Mouse (Mus musculus): ENCODE measurements around the gene Ifi27l2a.

Gene Ifi27l2a

DNA sequence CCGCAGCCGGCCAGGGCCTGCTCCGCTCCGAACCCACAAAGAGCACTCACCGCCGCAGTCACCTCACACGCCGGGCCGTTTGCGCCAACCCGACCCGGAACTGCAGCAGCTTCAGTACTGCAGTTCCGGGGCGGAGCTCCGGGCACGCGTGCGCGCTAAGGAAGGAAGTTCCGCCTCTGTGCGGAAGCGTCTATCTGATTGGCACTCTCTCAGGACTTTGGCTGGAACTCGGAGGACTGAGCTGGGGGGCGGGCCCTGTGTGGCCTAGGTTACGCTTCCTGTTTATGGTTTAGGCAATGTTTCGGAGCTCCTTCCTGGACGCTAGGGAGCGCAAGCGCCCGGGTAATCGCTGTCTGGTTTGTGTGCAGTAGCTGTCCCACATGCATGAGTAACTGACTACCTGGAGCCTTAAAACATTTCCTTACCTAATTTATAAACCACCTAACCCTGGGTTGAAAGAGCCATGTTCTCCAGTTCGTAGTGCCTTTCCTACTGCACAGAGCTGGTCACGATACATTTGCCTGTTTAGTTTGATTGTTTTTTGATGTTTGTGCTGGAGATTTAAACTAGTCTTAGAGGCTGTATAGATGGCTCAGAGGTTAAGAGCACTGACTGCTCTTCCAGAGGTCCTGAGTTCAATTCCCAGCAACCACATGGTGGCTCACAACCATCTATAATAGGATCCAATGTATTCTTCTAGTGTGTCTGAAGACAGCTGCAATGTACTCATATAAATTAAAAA lies 17.6 kb downstream of the Ifi27l2a start, which contains the start of gene Ddx24:
TSS of gene Ddx24 (minus strand) at position 102 of the 742 bp plus-strand sequence.
- DNase-seq (ENCODE audit: low read depth, low spot score): peak; percentile 96

DNA sequence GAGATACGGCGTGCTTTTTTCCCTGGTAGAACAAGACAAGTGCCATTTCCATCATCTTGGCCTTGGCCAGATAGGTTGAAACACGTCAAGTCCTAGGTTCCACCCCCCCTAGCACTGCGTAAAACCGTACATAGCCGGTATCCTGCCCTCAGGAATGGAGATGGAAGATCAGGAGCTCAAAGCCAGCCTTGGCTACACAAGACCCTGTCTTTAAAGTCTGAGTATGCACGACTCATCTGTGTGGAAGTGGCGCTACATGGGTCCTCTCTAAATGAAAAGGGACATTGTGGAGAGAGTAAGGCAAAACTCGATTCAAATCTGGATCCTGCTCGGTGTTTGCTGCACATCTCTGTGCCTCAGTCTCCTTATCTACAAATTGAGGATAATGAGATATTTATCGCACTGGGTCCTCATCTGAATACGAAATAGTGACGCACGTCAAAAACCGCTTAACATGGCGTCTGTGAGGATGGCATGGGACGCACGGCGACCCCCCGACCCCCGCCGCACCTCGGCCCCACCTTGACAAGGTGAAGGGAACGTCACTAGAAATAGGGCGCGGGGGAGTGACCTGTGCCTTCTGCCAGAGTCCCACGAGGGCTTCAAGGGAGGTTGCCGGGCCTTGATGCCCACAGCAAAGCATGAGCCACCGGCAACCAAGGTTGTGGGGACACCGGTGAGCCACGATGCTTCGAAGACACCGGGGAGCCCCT lies 18.3 kb downstream of the Ifi27l2a start:
- no peak for DNase-seq (ENCODE audit: low read depth, low spot score)

DNA sequence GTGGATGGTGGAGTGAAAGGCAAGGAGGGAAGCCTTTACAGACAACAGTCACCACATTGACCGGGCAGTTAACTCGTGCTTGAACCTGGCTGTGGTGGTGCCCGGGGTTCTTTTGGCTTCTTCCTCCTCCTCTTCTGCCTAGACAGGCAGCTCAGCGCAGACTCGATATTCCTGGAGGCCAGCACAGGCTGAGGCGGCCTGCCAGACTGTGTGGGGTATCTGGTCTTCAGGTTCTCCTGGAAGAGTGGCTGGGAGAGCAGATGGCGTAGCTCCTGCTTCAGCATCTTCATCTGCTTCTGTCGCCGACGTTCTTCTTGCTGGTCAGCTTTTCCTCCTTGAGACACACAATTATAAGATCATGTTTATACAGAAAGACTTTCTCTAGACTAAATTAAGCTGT lies 35.3 kb downstream of the Ifi27l2a start:
- DNase-seq (ENCODE audit: low read depth, low spot score): no peak

DNA sequence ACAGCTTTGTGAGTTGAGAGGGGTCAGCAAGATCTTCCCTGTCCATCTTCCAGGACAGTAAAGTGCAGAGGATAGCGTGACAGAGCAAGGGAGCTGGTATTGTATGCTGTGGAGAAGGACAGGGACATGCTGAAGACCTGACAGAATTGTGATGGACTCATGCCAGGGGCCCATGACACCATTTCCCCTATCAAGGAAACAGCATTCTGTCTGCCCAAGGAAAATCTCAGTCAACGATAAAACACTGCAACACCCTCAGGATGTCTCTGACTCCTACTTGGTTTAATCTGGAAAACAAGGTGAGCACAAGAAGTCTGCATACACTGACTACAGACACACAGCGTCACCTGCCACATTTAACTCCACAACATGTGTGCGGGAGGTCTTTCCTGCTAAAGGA lies 35.8 kb downstream of the Ifi27l2a start, which contains the start of gene 9330161L09Rik:
TSS of gene 9330161L09Rik (minus strand) at position 101 of the 400 bp plus-strand sequence.
- DNase-seq (ENCODE audit: low read depth, low spot score): no peak

DNA sequence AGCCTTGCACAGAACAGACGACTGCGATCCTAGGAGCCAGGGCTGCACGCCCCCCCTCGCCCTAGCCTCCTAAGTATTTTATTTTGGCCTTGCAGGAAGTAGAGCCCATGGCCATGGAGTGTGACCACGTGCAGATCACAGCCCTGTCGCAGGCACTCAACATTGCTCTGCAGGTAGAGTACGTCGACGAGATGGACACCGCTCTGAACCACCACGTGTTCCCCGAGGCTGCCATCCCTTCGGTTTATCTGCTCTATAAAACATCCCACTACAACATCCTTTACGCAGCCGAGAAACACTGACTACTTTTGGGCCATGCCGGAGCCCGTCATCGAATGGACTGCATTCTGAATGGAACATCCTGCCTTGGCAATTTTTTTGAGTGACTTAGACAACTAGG lies 39.3 kb downstream of the Ifi27l2a start:
- DNase-seq (ENCODE audit: low read depth, low spot score): no peak

DNA sequence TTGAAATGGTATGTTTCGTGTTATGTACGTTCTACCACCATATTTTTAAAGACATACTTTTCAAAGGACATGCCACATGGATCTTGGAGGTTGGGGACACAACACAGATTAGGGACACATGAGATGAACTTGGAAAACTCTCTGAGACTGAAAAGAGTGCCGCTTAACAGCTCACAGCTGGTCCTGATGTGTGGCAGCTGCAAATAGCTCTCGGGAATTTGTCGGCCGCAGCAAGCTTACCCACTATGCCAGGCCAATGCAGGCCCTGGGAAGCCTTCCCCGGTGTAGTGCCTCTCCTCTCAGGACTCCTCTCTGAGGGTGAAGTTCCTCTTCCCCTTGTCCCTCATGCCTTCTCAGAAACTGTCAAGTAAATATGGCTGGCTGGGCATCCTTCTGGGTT lies 46.7 kb downstream of the Ifi27l2a start:
- no peak for DNase-seq (ENCODE audit: low read depth, low spot score)

DNA sequence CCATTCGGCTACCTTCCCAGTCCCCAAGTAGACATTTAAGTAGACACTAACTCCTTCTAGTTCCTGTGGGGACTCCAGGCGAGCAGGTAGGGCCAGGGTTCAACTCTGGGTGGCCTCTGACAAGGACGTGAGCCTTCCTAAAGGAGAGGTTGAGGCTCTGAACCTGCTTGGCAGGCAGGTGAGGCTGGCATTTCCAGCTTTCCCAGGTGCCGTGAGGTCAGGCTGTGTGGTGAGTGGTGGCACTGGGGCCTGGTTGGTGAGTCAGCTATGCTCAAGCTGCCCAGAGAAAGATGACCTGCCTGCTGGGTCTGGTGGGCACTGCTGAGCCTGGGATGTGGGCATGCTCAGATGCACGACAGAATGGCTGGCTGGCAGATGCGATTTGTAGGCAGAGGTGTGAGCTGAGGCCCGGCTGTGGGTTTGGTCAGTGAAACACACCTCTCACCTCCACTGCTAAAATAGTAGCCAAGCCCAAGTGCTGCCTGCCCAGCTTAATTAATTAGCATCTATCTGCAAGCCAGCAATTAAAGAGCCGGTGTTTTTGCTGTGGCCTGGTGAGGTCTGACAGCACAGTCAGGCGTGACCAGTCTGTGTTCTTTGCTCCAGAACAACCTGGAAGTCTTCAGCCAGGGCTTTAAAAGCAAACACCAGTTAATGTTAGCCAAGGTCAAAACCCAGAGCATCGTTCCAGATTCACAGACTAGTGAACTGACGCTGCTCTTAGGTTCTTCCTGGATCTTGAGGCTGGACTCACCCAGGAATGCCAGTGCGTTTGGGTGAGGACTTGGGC lies 47.8 kb downstream of the Ifi27l2a start:
- no peak for DNase-seq (ENCODE audit: low read depth, low spot score)

DNA sequence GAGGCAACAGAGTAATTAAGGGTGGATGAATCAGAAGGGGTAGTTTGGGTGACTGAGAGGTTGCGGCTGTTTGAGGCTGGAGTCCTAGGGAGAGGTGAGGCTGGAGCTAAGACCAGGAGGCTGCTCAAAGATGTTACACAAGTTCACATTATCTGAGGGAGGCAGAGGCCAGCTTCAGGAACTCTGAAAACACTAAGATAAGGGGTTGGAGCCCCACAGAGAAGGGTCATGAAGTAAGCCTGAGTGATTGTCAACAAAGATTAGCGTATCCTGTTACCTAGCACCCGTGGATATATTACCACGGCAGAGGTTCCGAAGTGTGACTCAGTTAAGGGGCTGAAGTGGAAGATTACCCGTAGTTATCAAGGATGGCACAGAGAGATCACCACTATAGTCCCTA lies 50.0 kb downstream of the Ifi27l2a start:
- peak; percentile 74 for DNase-seq (ENCODE audit: low read depth, low spot score)

Measured in c-Kit-negative CD71-positive TER-119-positive erythroid progenitor cells, embryonic 14.5 days (primary cell).